ENCODE assay signal across 9 mouse cellular contexts in genomic region chr6:113852318-113852717, GRCm38 (mm10).
DNase-seq lines count a peak whose midpoint lies in the region; ATAC-seq and TF ChIP-seq lines count a peak whose summit lies in the region.
"Had no signal": no experiment of that assay in that cellular context is flagged by ENCODE, and none has a peak within 500 bp of the region (broad histone marks: within the 10 kb centered on the region; RNA-seq: fewer than 3 reads in every experiment).

No protein-coding gene starts in this region.

- H3ac ChIP-seq in myocyte (ENCODE audit: control insufficient read depth, insufficient read length) = no peak overlapping the region

- no peak for TF ChIP-seq POLR2A in myocyte (IDR thresholded peaks at IDR 0.05; ENCODE audit: insufficient read length, low read depth)

- peaks cover 5% of the 10 kb centered on the region for H3K27me3 ChIP-seq in heart, embryonic 12.5 days (replicated peaks)
- H3K27me3 ChIP-seq in heart, embryonic 15.5 days = no peaks in the 10 kb centered on the region; the same call in none of the 2 replicates
- H3K27me3 ChIP-seq in myocyte (ENCODE audit: control insufficient read depth, insufficient read depth, insufficient read length) = no peaks in the 10 kb centered on the region
- H3K27me3 ChIP-seq: megakaryocyte, embryonic 14.5 days had no signal

- H3K9ac ChIP-seq in heart, embryonic 12.5 days = no peak overlapping the region
- H3K9ac ChIP-seq in heart, embryonic 15.5 days = no peak overlapping the region

- H3K27ac ChIP-seq in heart, embryonic 12.5 days (ENCODE audit: poor library complexity, severe bottlenecking) = no peak overlapping the region
- H3K27ac ChIP-seq in heart, embryonic 15.5 days = no peak overlapping the region

- H3K4me3 ChIP-seq in heart, embryonic 12.5 days = no peak overlapping the region
- no peak overlapping the region for H3K4me3 ChIP-seq in heart, embryonic 15.5 days
- H3K4me3 ChIP-seq in myocyte = no peak overlapping the region
- H3K4me3 ChIP-seq: megakaryocyte, embryonic 14.5 days had no signal

- H3K36me3 ChIP-seq in heart, embryonic 12.5 days = no peaks in the 10 kb centered on the region
- H3K36me3 ChIP-seq in heart, embryonic 15.5 days = no peaks in the 10 kb centered on the region
- H3K36me3 ChIP-seq in myocyte (ENCODE audit: control insufficient read depth, insufficient read depth) = no peaks in the 10 kb centered on the region

- no peak overlapping the region for H3K4me2 ChIP-seq in heart, embryonic 12.5 days
- H3K4me2 ChIP-seq in heart, embryonic 15.5 days = no peak overlapping the region
- H3K4me2 ChIP-seq in myocyte (ENCODE audit: low read depth) = no peak overlapping the region

- ATAC-seq in heart, embryonic 12.5 days (ENCODE audit: insufficient number of reproducible peaks, low FRiP score) = no peak
- 0 out of 2 replicates have a peak, but pooled peaks have one; percentile 33 for ATAC-seq in heart, embryonic 15.5 days (replicated peaks; ENCODE audit: insufficient number of reproducible peaks, insufficient read depth, low FRiP score, low read depth)

- no peaks in the 10 kb centered on the region for H3K79me2 ChIP-seq in myocyte (ENCODE audit: control insufficient read depth, insufficient read depth)

- 13% methylated on average over 3 of the region's 3 CpGs for WGBS in heart, embryonic 12.5 days
- WGBS in heart, embryonic 15.5 days = 10% methylated on average over 3 of the region's 3 CpGs

- no peaks in the 10 kb centered on the region for H3K9me3 ChIP-seq in heart, embryonic 12.5 days (replicated peaks)
- no peaks in the 10 kb centered on the region for H3K9me3 ChIP-seq in heart, embryonic 15.5 days (replicated peaks)
- H3K9me3 ChIP-seq: megakaryocyte, embryonic 14.5 days had no signal

- DNase-seq in heart, adult 8-10 months (ENCODE audit: low spot score) = peak; percentile 24
- peak; percentile 46 for DNase-seq in A20 (ENCODE audit: low read depth, low spot score)
- DNase-seq in c-Kit-positive CD71-positive TER-119-positive erythroid progenitor cells, embryonic 14.5 days (ENCODE audit: low spot score) = peak; percentile 8
- peak; percentile 57 to 69 for DNase-seq in kidney, postnatal 36 days
- no peak for DNase-seq in cerebellum, adult 9-10 months

- no peaks in the 10 kb centered on the region for H3K4me1 ChIP-seq in heart, embryonic 12.5 days (replicated peaks)
- H3K4me1 ChIP-seq in heart, embryonic 15.5 days (replicated peaks) = no peaks in the 10 kb centered on the region
- H3K4me1 ChIP-seq: megakaryocyte, embryonic 14.5 days had no signal

TF ChIP-seq in myocyte, 11 proteins besides CTCF, POLR2A, EP300 and RAD21:
- TF ChIP-seq SRF (IDR thresholded peaks at IDR 0.05; ENCODE audit: control insufficient read depth, insufficient read length, low read depth) (no peak), REST (IDR thresholded peaks at IDR 0.05; ENCODE audit: insufficient read depth, insufficient read length) (peak; percentile 88), TCF12 (IDR thresholded peaks at IDR 0.05; ENCODE audit: insufficient read depth, poor library complexity, severe bottlenecking) (no peak)
